ENCODE assay signal across 8 mouse cellular contexts in genomic region chr10:103367371-103368295, GRCm38 (mm10). TPM values are rescaled to one million over a fixed set of nuclear protein-coding genes. Genes with fewer than 3 reads are reported as not detected.
A peak's percentile ranks its signal among the peaks of the same experiment; 100 is the strongest.
DNase-seq lines count a peak whose midpoint lies in the region; ATAC-seq and TF ChIP-seq lines count a peak whose summit lies in the region.

Gene Slc6a15, plus strand, starts transcription at chr10:103367783.

- no peaks in the 10 kb centered on the region for H3K36me3 ChIP-seq in forebrain, embryonic 10.5 days (replicated peaks)
- H3K36me3 ChIP-seq in intestine, embryonic 14.5 days (ENCODE audit: control insufficient read depth, insufficient read depth, low read length): no peaks in the 10 kb centered on the region
- H3K36me3 ChIP-seq in midbrain, embryonic 12.5 days: no peaks in the 10 kb centered on the region
- no peaks in the 10 kb centered on the region for H3K36me3 ChIP-seq in stomach, postnatal 0 days (ENCODE audit: control insufficient read depth, insufficient read depth, low read length)

- intact Hi-C loops in left cerebral cortex, postnatal 10 days (cut with DNase I): no loop called here

- H3K4me1 ChIP-seq in forebrain, embryonic 10.5 days: peaks cover 24% of the 10 kb centered on the region
- no peaks in the 10 kb centered on the region for H3K4me1 ChIP-seq in intestine, embryonic 14.5 days (replicated peaks; ENCODE audit: control insufficient read depth, insufficient read depth, low read length)
- peaks cover 7% of the 10 kb centered on the region; the same call in 1 of the 2 replicates for H3K4me1 ChIP-seq in midbrain, embryonic 12.5 days
- no peaks in the 10 kb centered on the region for H3K4me1 ChIP-seq in stomach, postnatal 0 days (replicated peaks; ENCODE audit: control insufficient read depth, insufficient read depth)

- ATAC-seq in intestine, embryonic 14.5 days (replicated peaks; ENCODE audit: low FRiP score, low TSS enrichment, low read depth): peak; percentile 75
- peak; percentile 74 for ATAC-seq in midbrain, embryonic 12.5 days (ENCODE audit: low FRiP score, low read depth)
- peak; percentile 68 for ATAC-seq in stomach, postnatal 0 days (ENCODE audit: low FRiP score, low TSS enrichment)

- H3K9me3 ChIP-seq in forebrain, embryonic 10.5 days: no peaks in the 10 kb centered on the region
- no peaks in the 10 kb centered on the region for H3K9me3 ChIP-seq in intestine, embryonic 14.5 days (ENCODE audit: control insufficient read depth, low read length)
- H3K9me3 ChIP-seq in midbrain, embryonic 12.5 days: no peaks in the 10 kb centered on the region
- no peaks in the 10 kb centered on the region for H3K9me3 ChIP-seq in stomach, postnatal 0 days (ENCODE audit: control insufficient read depth, low read length)

- peaks cover 18% of the 10 kb centered on the region for H3K27me3 ChIP-seq in forebrain, embryonic 10.5 days (ENCODE audit: poor library complexity, severe bottlenecking)
- peaks cover 13% of the 10 kb centered on the region for H3K27me3 ChIP-seq in intestine, embryonic 14.5 days (replicated peaks; ENCODE audit: control insufficient read depth, insufficient read depth, low read length)
- no peaks in the 10 kb centered on the region for H3K27me3 ChIP-seq in midbrain, embryonic 12.5 days
- H3K27me3 ChIP-seq in stomach, postnatal 0 days (ENCODE audit: control insufficient read depth, insufficient read depth, low read length): no peaks in the 10 kb centered on the region

- peak within 1 kb of the TSS; percentile 60 for H3K4me3 ChIP-seq in forebrain, embryonic 10.5 days
- peak within 1 kb of the TSS; percentile 46 for H3K4me3 ChIP-seq in intestine, embryonic 14.5 days (ENCODE audit: low read depth, low read length)
- H3K4me3 ChIP-seq in midbrain, embryonic 12.5 days: peak within 1 kb of the TSS; percentile 60
- peak within 1 kb of the TSS; percentile 41 for H3K4me3 ChIP-seq in stomach, postnatal 0 days (ENCODE audit: low read depth, low read length)

- WGBS in forebrain, embryonic 10.5 days: under 1% methylated on average over 38 of the region's 43 CpGs
- under 1% methylated on average over 43 of the region's 43 CpGs for WGBS in intestine, embryonic 14.5 days
- WGBS in midbrain, embryonic 12.5 days: under 1% methylated on average over 43 of the region's 43 CpGs
- under 1% methylated on average over 37 of the region's 43 CpGs for WGBS in stomach, postnatal 0 days

- DNase-seq in NIH3T3 (ENCODE audit: low read depth): peak; percentile 44
- DNase-seq in brain, adult 2 months (ENCODE audit: low read depth, low spot score): peak; percentile 91
- peak; percentile 45 for DNase-seq in forebrain, embryonic 10.5 days (ENCODE audit: extremely low spot score, low spot score)
- DNase-seq in intestine, embryonic 14.5 days (ENCODE audit: low spot score): peak; percentile 78
- DNase-seq in left cerebral cortex, postnatal 10 days (ENCODE audit: extremely low spot score in 1 of 2, low spot score in 2 of 2): peak; percentile 50 to 65
- DNase-seq in stomach, postnatal 0 days (ENCODE audit: low spot score): peak; percentile 26
- DNase-seq in c-Kit-positive CD71-positive TER-119-positive erythroid progenitor cells, embryonic 14.5 days (ENCODE audit: low spot score): no peak

- no peak for TF ChIP-seq EP300 in stomach, postnatal 0 days (optimal IDR thresholded peaks at IDR 0.05)

- no peak for TF ChIP-seq CTCF in stomach, postnatal 0 days (IDR thresholded peaks at IDR 0.05; ENCODE audit: low read depth)

- H3K4me2 ChIP-seq in intestine, embryonic 14.5 days (ENCODE audit: low read length): peak within 1 kb of the TSS; percentile 97
- peak within 1 kb of the TSS; percentile 94 for H3K4me2 ChIP-seq in midbrain, embryonic 12.5 days (replicated peaks)
- peak within 1 kb of the TSS; percentile 58 for H3K4me2 ChIP-seq in stomach, postnatal 0 days (replicated peaks; ENCODE audit: low read depth)

- H3K9ac ChIP-seq in intestine, embryonic 14.5 days (ENCODE audit: low read length): peak within 1 kb of the TSS; percentile 44
- H3K9ac ChIP-seq in midbrain, embryonic 12.5 days (replicated peaks): peak within 1 kb of the TSS; percentile 65
- H3K9ac ChIP-seq in stomach, postnatal 0 days (ENCODE audit: low read length): peak within 1 kb of the TSS; percentile 39

- peak within 1 kb of the TSS; percentile 82 for H3K27ac ChIP-seq in forebrain, embryonic 10.5 days
- no peak within 1 kb of the TSS for H3K27ac ChIP-seq in intestine, embryonic 14.5 days (ENCODE audit: low read depth)
- H3K27ac ChIP-seq in midbrain, embryonic 12.5 days (replicated peaks): peak within 1 kb of the TSS; percentile 67
- H3K27ac ChIP-seq in stomach, postnatal 0 days (replicated peaks): no peak within 1 kb of the TSS

RNA-seq across cellular contexts. Expression of gene Slc6a15, which starts in this region (rescaled TPM):
- polyA plus RNA-seq in forebrain, embryonic 10.5 days (2016; fragmentation: Nextera tagmentation; extraction: Ambion mirVana): 8.4 and 10.0 TPM in 2 replicates
- 8.5 and 10.2 TPM in 2 replicates for polyA plus RNA-seq in intestine, embryonic 14.5 days (2014; fragmentation: Nextera tagmentation; extraction: Ambion mirVana)
- total RNA-seq in left cerebral cortex, postnatal 10 days (2021): 100 to 1,000 TPM; 112 to 121 TPM
- polyA plus RNA-seq in midbrain, embryonic 12.5 days (2016; fragmentation: Nextera tagmentation; extraction: Ambion mirVana): 12.3 and 20.6 TPM in 2 replicates
- 1.9 TPM in 2 replicates for polyA plus RNA-seq in stomach, postnatal 0 days (2015; fragmentation: Nextera tagmentation; extraction: Ambion mirVana)

Comparison
In these comparisons a context has a peak if more than half of its experiments do, and no peak if none do; other contexts are left out.
1. H3K27ac ChIP-seq: peak in forebrain, embryonic 10.5 days (single experiment) and midbrain, embryonic 12.5 days (single experiment); none in intestine, embryonic 14.5 days (single experiment) and stomach, postnatal 0 days (single experiment).
2. Peak in every context shown above with its lines, with median percentiles within 50 percentile points of each other: H3K4me3 ChIP-seq, ATAC-seq, H3K4me2 ChIP-seq and H3K9ac ChIP-seq.